ENCODE assay signal across 14 mouse cellular contexts in the genomic region with DNA sequence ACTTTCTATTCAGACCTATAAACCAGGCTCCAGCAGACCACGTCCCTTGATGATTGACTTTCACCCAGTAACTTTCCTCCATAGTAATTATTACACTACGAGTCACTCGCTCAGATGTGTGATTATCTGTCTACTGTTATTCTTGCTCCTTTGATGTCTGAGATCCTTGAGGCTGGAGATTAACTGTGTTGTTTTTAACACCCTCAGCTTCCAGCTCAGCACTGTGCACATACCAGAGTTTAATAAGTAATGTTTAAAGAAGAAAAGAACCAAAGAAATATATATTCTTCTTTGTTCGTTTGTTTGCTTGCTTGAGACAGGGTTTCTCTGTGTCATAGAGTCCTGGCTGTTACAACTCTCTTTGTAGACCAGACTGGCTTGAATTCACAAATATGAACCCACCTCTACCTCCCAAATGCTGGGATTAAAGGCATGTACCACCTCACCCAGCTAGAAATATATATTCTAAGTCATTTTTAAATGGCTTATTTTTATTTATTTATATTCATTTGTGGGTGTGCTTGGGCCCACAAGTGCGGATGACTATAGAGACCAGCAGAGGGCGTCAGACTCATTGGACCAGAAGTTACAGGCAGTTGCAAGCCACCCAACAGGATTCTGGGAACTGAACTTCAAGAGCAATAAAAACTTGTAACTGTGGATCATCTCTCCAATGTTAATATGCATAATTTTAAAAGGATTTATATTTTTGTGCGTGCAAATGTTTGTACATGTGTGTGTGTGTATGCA. TPM values are rescaled to one million over a fixed set of nuclear protein-coding genes. Genes with fewer than 3 reads are reported as not detected.
A peak's percentile ranks its signal among the peaks of the same experiment; 100 is the strongest.
DNase-seq lines count a peak whose midpoint lies in the region; TF ChIP-seq lines count a peak whose summit lies in the region.
"Had no signal": no experiment of that assay in that cellular context is flagged by ENCODE, and none has a peak within 500 bp of the region (broad histone marks: within the 10 kb centered on the region; RNA-seq: fewer than 3 reads in every experiment).

No protein-coding gene starts in this region.

- no peak for TF ChIP-seq POLR2A in kidney, adult 2 months (IDR thresholded peaks at IDR 0.05; ENCODE audit: low read depth, low read length)
- TF ChIP-seq POLR2A in MEL (IDR thresholded peaks at IDR 0.05; ENCODE audit: control insufficient read depth in 1 of 2, insufficient read depth in 1 of 2, low read depth in 1 of 2, low read length in 2 of 2, poor library complexity in 1 of 2): no peak
- no peak for TF ChIP-seq POLR2A in small intestine, adult 2 months (IDR thresholded peaks at IDR 0.05; ENCODE audit: low read depth, low read length)

- no peak overlapping the region for H3K9ac ChIP-seq in MEL (ENCODE audit: control insufficient read depth, low read depth, low read length, poor library complexity, severe bottlenecking)
- H3K9ac ChIP-seq: embryonic facial prominence, embryonic 12.5 days; midbrain, embryonic 13.5 days had no signal

- H3K9me3 ChIP-seq in MEL (replicated peaks; ENCODE audit: insufficient read depth, low read length): no peaks in the 10 kb centered on the region
- H3K9me3 ChIP-seq: embryonic facial prominence, embryonic 12.5 days; midbrain, embryonic 13.5 days had no signal

- H3K27ac ChIP-seq in kidney, adult 2 months (ENCODE audit: insufficient read depth, low read depth, low read length): no peak overlapping the region
- no peak overlapping the region for H3K27ac ChIP-seq in MEL (ENCODE audit: control insufficient read depth, low read depth, low read length)
- H3K27ac ChIP-seq in small intestine, adult 2 months (ENCODE audit: insufficient read depth, low read depth, low read length): no peak overlapping the region
- H3K27ac ChIP-seq: embryonic facial prominence, embryonic 12.5 days; macrophage; midbrain, embryonic 13.5 days had no signal

- TF ChIP-seq CTCF in kidney, adult 2 months (conservative IDR thresholded peaks at IDR 0.05; ENCODE audit: insufficient read depth, insufficient read length, low read depth, low read length): peak; percentile 26; the same call in 1 of the 2 replicates
- TF ChIP-seq CTCF in MEL (IDR thresholded peaks at IDR 0.05 in 2 of 3, conservative IDR thresholded peaks at IDR 0.05 in 1 of 3; ENCODE audit: control insufficient read depth in 1 of 3, insufficient read depth in 1 of 3, low read depth in 2 of 3, low read length in 3 of 3, poor library complexity in 1 of 3, severe bottlenecking in 1 of 3): peak in 2 of 3 experiments; percentile 24 to 41; a peak in 3 of 6 replicates
- peak; percentile 22; the same call in 1 of the 2 replicates for TF ChIP-seq CTCF in small intestine, adult 2 months (IDR thresholded peaks at IDR 0.05; ENCODE audit: extremely low read depth, insufficient read length, insufficient replicate concordance, low read depth, low read length)

- no peaks in the 10 kb centered on the region for H3K79me2 ChIP-seq in MEL (ENCODE audit: control insufficient read depth, insufficient read depth, low read length, poor library complexity)

- no peak for DNase-seq in kidney, adult 2 months
- DNase-seq in kidney, postnatal 25 days: no peak
- DNase-seq in A20 (ENCODE audit: low read depth, low spot score): peak; percentile 26
- peak; percentile 25 for DNase-seq in MEL (ENCODE audit: low read depth, low spot score)
- no peak for DNase-seq in left cerebral cortex, postnatal 25 days (ENCODE audit: low spot score in 2 of 2)
- no peak for DNase-seq in spleen, adult 12 weeks (ENCODE audit: low spot score)
- DNase-seq: cerebellum, adult 18-20 months; kidney, postnatal 14 days; lung, adult 2 months; right cerebral cortex, postnatal 4 days had no signal

- H3K4me3 ChIP-seq in kidney, adult 2 months (ENCODE audit: insufficient read depth, low read depth, low read length): no peak overlapping the region
- H3K4me3 ChIP-seq in MEL (ENCODE audit: control insufficient read depth in 1 of 2, insufficient read depth in 1 of 2, low read depth in 2 of 2, low read length in 2 of 2): no peak overlapping the region
- H3K4me3 ChIP-seq in small intestine, adult 2 months (ENCODE audit: low read depth, low read length): no peak overlapping the region
- H3K4me3 ChIP-seq: embryonic facial prominence, embryonic 12.5 days; midbrain, embryonic 13.5 days had no signal

- intact Hi-C loops in left cerebral cortex, postnatal 25 days (cut with DNase I): no loop called here

- WGBS in kidney, adult 2 months: 53% methylated on average over 7 of the region's 7 CpGs
- WGBS in small intestine, adult 2 months: 64% methylated on average over 7 of the region's 7 CpGs

- TF ChIP-seq EP300 in MEL (IDR thresholded peaks at IDR 0.05; ENCODE audit: low read depth in 1 of 2, low read length in 2 of 2): no peak

- H3K27me3 ChIP-seq in kidney, adult 2 months (replicated peaks; ENCODE audit: control insufficient read depth, insufficient read depth, low read length): no peaks in the 10 kb centered on the region
- no peaks in the 10 kb centered on the region for H3K27me3 ChIP-seq in MEL (ENCODE audit: control insufficient read depth in 1 of 2, insufficient read depth in 2 of 2, low read length in 2 of 2)
- H3K27me3 ChIP-seq in small intestine, adult 2 months (ENCODE audit: control insufficient read depth, insufficient read depth, low read length): no peaks in the 10 kb centered on the region
- H3K27me3 ChIP-seq: embryonic facial prominence, embryonic 12.5 days; midbrain, embryonic 13.5 days had no signal

- TF ChIP-seq RAD21 in MEL (IDR thresholded peaks at IDR 0.05; ENCODE audit: low read depth, low read length): no peak; the same call in 1 of the 2 replicates

- peaks cover 5% of the 10 kb centered on the region; the same call in 1 of the 2 replicates for H3K4me1 ChIP-seq in kidney, adult 2 months (ENCODE audit: control insufficient read depth, insufficient read depth, low read length)
- H3K4me1 ChIP-seq in MEL (ENCODE audit: control insufficient read depth in 1 of 2, insufficient read depth in 2 of 2, low read length in 2 of 2): no peaks in the 10 kb centered on the region
- peaks cover 15% of the 10 kb centered on the region; the same call in 1 of the 2 replicates for H3K4me1 ChIP-seq in small intestine, adult 2 months (ENCODE audit: control insufficient read depth, insufficient read depth, insufficient read length, low read length)
- H3K4me1 ChIP-seq: embryonic facial prominence, embryonic 12.5 days; midbrain, embryonic 13.5 days had no signal

- H3K36me3 ChIP-seq in kidney, adult 2 months (ENCODE audit: control insufficient read depth, insufficient read depth, low read length): no peaks in the 10 kb centered on the region
- H3K36me3 ChIP-seq in MEL (ENCODE audit: control insufficient read depth in 1 of 2, insufficient read depth in 2 of 2, low read length in 2 of 2): no peaks in the 10 kb centered on the region
- no peaks in the 10 kb centered on the region for H3K36me3 ChIP-seq in small intestine, adult 2 months (ENCODE audit: control insufficient read depth, insufficient read depth, low read length)
- H3K36me3 ChIP-seq: embryonic facial prominence, embryonic 12.5 days; midbrain, embryonic 13.5 days had no signal

TF ChIP-seq in MEL, 35 proteins besides CTCF, POLR2A, EP300 and RAD21:
- TF ChIP-seq SMC3 (IDR thresholded peaks at IDR 0.05; ENCODE audit: low read depth, low read length) (peak; percentile 23; the same call in 1 of the 2 replicates), ZC3H11A (IDR thresholded peaks at IDR 0.05; ENCODE audit: low read depth, low read length) (no peak), ZKSCAN1 (IDR thresholded peaks at IDR 0.05; ENCODE audit: low read depth, low read length) (no peak)

RNA-seq across cellular contexts. Expression of a gene that starts 43.3 kb away (rescaled TPM):
- polyA plus RNA-seq in kidney, adult 2 months (2012; rRNA removed): 32.0 and 36.3 TPM in 2 replicates
- 5.8 and 5.9 TPM in 2 replicates for total RNA-seq in MEL (2012; rRNA removed)
- polyA plus RNA-seq in MEL (2012; ENCODE audit: insufficient read depth in 1 of 2, insufficient read length in 2 of 2, low read depth in 1 of 2, low replicate concordance in 2 of 2, missing spikeins in 1 of 2): 1 to 10 TPM in 1 of 2 experiments, not detected in 1; 7.0 TPM
- polyA plus RNA-seq in small intestine, adult 2 months (2012; rRNA removed): 14.4 and 29.4 TPM in 2 replicates
- 10 to 100 TPM; 24.2 to 24.5 TPM for total RNA-seq in left cerebral cortex, postnatal 25 days (2021)

Comparison
In these comparisons a context has a peak if more than half of its experiments do, and no peak if none do; other contexts are left out.
1. DNase-seq: peak in A20 (single experiment) and MEL (single experiment); none in kidney, adult 2 months (single experiment), kidney, postnatal 25 days (0 of 2), left cerebral cortex, postnatal 25 days (0 of 2) and spleen, adult 12 weeks (single experiment).
2. Peak in every context shown above with its lines, with median percentiles within 50 percentile points of each other: CTCF ChIP-seq.